Mouse (Mus musculus) midbrain, embryonic 16.5 days (tissue): Measurements from ENCODE around the gene Atp4b. TPM values are rescaled to one million over a fixed set of nuclear protein-coding genes. Genes with fewer than 3 reads are reported as not detected.
"Not testable (repeated sequence)": the region's sequence is repeated elsewhere in the genome, so short reads cannot be mapped to it uniquely, and the experiment has no call there.

ENCODE experiments used
- ATAC-seq: fragments of 200-750 bp; cut with Nextera tagmentation; 2 replicates; pipeline ENCODE4 v1.8.0; 2017; ENCODE audit warnings: moderate TSS enrichment
- H3K27ac ChIP-seq: fragments of 300-500 bp; sonication (generic); 2 replicates; pipeline ENCODE4 v1.5.1; 2014; ENCODE audit warnings: mild to moderate bottlenecking, low read length, mixed read lengths
- H3K27me3 ChIP-seq: fragments of 300-500 bp; sonication (generic); 2 replicates; pipeline ENCODE4 v1.6.1; 2014; ENCODE audit warnings: low read depth, low read length, mixed read lengths; ENCODE audit not compliant: control insufficient read depth, insufficient read depth
- H3K36me3 ChIP-seq: fragments of 300-500 bp; sonication (generic); 2 replicates; pipeline ENCODE4 v1.6.1; 2014; ENCODE audit warnings: mild to moderate bottlenecking, low read length, moderate library complexity, mixed read lengths; ENCODE audit not compliant: control insufficient read depth, insufficient read depth
- H3K4me1 ChIP-seq: fragments of 300-500 bp; sonication (generic); 2 replicates; pipeline ENCODE4 v1.6.1; 2014; ENCODE audit warnings: mild to moderate bottlenecking, low read length, mixed read lengths; ENCODE audit not compliant: control insufficient read depth, insufficient read depth
- H3K4me2 ChIP-seq: fragments of 300-500 bp; sonication (generic); 2 replicates; pipeline ENCODE4 v1.6.1; 2014; ENCODE audit warnings: mild to moderate bottlenecking, low read length, mixed read lengths
- H3K4me3 ChIP-seq: fragments of 300-500 bp; sonication (generic); 2 replicates; pipeline ENCODE4 v1.5.1; 2014; ENCODE audit warnings: low read depth, mild to moderate bottlenecking, low read length, moderate library complexity, mixed read lengths
- H3K9ac ChIP-seq: fragments of 300-500 bp; sonication (generic); 2 replicates; pipeline ENCODE4 v1.6.1; 2014; ENCODE audit warnings: low read depth, low read length, mixed read lengths
- H3K9me3 ChIP-seq: fragments of 300-500 bp; sonication (generic); replicated peaks from 2 replicates; pipeline ENCODE4 v1.6.1; 2014; ENCODE audit warnings: mild to moderate bottlenecking, low read length, mixed read lengths; ENCODE audit not compliant: control insufficient read depth, poor library complexity, severe bottlenecking
- WGBS: fragments of 180-500 bp; shearing (Covaris S2); extraction: QIAGEN DNeasy Blood & Tissue Kit; methylation state at CpG from one replicate; pipeline ENCODE4 v1.1.7; 2014; 5-methylcytosine and 5-hydroxymethylcytosine counted together
- polyA plus RNA-seq: library from polyadenylated mRNA; unstranded; fragments of >200 nt; fragmentation: Nextera tagmentation; extraction: Ambion mirVana; gene quantifications from 2 replicates; pipeline ENCODE4 v1.2.1, GENCODE M21; 2015

The Atp4b gene
- polyA plus RNA-seq, 1 experiment from 2014 or later, result not detected

DNA sequence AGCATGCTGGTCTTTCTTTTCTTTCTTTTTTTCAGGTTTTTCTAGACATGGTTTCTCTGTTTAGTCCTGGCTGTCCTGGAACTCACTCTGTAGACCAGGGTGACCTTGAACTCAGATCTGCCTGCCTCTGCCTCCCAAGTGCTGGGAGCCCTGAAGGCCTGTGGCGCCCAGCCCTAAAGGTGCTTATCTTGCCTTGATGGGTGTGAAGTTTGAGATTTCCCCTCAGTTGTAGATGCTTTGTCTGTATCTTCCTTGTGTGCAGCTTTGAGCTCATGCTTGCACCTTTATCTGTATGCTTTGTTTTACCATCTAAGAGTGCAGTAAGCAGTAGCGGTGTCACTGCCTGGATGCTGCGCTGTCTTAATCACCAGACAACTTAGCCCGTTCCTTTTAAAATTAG lies 53.5 kb downstream of the Atp4b start:
- peaks cover 31% of the 10 kb centered on the region for H3K36me3 ChIP-seq
- no peak for ATAC-seq
- 95% methylated on average over 4 of the region's 4 CpGs for WGBS

DNA sequence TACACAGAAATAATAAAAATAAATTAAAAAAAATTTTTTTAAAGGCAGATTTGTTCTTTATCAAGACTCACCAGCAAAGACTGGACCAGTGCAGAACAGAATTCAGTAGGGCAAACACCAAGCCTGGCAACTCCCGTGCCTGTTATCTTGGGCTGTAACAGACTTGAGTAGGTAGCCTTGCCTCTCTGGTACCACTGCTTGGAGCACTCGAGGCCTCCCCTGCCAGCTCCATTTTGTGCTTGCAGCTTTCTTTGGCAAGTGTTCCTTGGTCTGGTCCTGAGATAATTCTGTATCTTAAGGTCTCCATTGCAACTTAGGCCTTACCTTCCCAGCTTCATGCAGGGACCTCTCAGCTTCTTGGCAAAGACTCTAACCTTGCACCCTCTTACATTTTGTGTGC lies 54.3 kb downstream of the Atp4b start:
- Histone ChIP-seq H3K27me3 (no peaks in the 10 kb centered on the region), H3K36me3 (peaks cover 27% of the 10 kb centered on the region)
- no peak for ATAC-seq

More for the DNA sequence above, 53.5 kb downstream of the Atp4b start:
- Histone ChIP-seq H3K9me3 (no peaks in the 10 kb centered on the region), H3K4me1 (peaks cover 16% of the 10 kb centered on the region), H3K4me3 (no peak overlapping the region), H3K27ac (no peak overlapping the region), H3K27me3 (no peaks in the 10 kb centered on the region), H3K9ac (no peak overlapping the region), H3K4me2 (no peak overlapping the region)

DNA sequence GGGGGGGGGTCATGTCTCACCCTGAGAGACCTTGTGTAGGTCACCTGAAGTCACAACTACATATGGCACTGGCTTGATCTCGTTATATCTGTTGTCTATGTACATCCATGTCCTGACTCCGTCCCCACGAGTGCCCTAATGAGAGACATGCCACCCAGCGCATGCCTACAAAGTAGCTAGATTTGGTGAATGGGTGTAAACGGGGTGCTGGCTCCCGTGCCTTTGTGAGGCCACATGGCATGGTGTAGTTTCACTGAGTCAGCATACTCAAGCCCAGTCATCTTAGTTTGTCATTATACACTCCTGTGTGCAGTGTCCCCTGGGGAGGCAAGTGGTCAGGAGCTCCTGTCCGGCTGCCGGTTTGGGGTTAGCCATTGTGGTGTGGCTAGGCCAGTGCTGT lies 56.0 kb downstream of the Atp4b start:
- WGBS, result 83% methylated on average over 8 of the region's 8 CpGs
- Histone ChIP-seq H3K4me3 (no peak overlapping the region), H3K4me1 (peaks cover 16% of the 10 kb centered on the region), H3K36me3 (peaks cover 14% of the 10 kb centered on the region; the same call in 1 of the 2 replicates), H3K4me2 (no peak overlapping the region), H3K9ac (no peak overlapping the region), H3K27me3 (no peaks in the 10 kb centered on the region), H3K9me3 (no peaks in the 10 kb centered on the region), H3K27ac (no peak overlapping the region)
- no peak for ATAC-seq

More for the DNA sequence above, 54.3 kb downstream of the Atp4b start:
- Histone ChIP-seq H3K27ac (no peak overlapping the region), H3K4me2 (no peak overlapping the region), H3K9me3 (no peaks in the 10 kb centered on the region), H3K4me1 (peaks cover 16% of the 10 kb centered on the region), H3K9ac (no peak overlapping the region), H3K4me3 (no peak overlapping the region)
- WGBS, result 84% methylated on average over 2 of the region's 2 CpGs

DNA sequence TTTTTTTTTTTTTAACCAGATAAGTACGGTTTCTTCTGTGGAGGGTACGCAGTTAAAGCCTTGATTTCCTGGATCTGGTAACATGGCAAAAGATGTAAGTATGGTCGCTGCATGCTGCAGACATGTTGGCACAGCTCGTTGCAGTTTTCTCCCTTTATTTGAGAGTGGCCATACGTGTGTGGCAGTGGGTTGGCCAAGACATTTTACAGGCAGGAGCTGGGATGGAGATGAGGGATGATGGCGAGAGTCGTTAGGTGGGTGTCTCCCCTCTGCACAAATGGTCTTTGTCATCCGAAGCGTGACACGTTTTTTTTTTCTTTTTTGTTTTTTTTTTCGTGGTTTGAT lies 57.0 kb downstream of the Atp4b start:
- H3K4me1 ChIP-seq, result peaks cover 16% of the 10 kb centered on the region
- H3K27me3 ChIP-seq, result no peaks in the 10 kb centered on the region
- no peaks in the 10 kb centered on the region for H3K9me3 ChIP-seq
- peaks cover 8% of the 10 kb centered on the region; the same call in 1 of the 2 replicates for H3K36me3 ChIP-seq
- H3K9ac ChIP-seq, result peak overlapping the region; percentile 79
- 3% methylated on average over 11 of the region's 11 CpGs for WGBS
- H3K4me2 ChIP-seq, result peak overlapping the region; percentile 86
- ATAC-seq, result no peak
- peak overlapping the region; percentile 64 for H3K4me3 ChIP-seq
- H3K27ac ChIP-seq, result no peak overlapping the region

DNA sequence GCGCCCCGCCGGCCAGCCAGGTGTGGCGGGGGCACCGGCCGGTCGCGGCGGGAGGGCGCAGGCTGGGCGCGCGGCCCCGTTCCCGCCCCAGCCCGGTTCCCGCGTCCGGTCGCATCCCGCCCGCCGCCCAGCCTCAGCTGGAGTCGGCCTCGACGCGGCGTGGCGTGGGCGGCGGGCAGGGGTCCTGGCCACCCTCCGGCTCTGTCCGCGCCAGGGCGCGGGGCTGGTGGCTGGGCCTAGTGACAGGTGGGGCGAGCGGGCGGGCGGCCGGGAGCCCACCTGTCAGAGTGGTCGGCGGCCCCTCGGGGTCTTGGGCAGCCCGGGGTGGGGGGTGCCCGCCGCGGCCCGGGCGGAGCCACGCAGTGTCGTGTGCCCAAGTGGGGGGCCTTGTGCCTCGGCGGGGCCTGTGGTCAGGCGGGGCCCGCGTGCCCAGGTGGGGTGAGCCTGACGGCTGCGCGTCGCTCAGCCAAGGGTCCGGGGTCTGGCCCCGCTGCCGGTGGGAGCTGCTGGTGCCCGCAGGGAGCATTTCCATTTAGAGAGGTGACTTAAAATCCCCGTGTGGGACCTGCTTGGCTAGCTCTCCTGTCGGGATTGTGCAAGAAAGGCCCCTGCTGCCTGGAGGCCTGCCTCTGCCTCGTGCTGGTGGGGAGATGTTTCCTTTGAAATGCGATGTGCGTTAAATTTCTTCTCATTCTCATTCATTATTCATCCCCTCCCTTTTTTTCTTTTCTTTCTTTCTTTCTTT lies 57.6 kb downstream of the Atp4b start:
- H3K4me3 ChIP-seq, result peak overlapping the region; percentile 64
- H3K27me3 ChIP-seq, result no peaks in the 10 kb centered on the region
- H3K36me3 ChIP-seq, result peaks cover 8% of the 10 kb centered on the region; the same call in 1 of the 2 replicates
- ATAC-seq, result peak; percentile 64
- H3K4me2 ChIP-seq, result peak overlapping the region; percentile 86
- H3K27ac ChIP-seq, result peak overlapping the region; percentile 67
- H3K4me1 ChIP-seq, result peaks cover 16% of the 10 kb centered on the region
- H3K9ac ChIP-seq, result peak overlapping the region; percentile 79
- H3K9me3 ChIP-seq, result no peaks in the 10 kb centered on the region
- 0% methylated on average over 49 of the region's 70 CpGs for WGBS

DNA sequence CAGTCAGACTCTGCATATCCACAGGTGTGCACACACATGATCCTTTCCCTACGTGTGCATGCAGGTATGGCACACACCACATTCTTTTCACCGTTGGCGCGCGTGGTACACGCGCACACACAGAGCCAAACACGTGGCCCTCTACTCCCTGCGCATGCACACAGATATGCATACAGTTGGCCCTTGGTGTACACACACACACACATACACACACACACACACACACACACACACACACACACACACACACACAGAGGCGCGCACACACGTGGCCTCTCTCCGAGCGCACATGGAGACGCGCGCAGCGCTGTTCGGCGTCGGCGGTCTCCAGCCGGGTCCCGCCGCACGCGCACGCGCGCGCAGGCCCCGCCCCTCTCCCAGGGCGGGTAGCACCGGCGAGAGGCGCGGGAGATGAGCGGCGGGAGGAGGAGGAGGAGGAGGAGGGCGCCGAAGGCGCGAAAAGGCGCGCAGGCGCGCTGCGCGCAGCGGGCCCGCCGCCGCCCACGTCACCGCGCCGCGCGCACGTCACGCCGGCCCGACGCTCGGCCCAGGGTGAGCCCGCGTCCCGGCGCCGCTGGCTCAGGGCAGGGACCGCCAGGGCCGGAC lies 58.3 kb downstream of the Atp4b start, which contains the start of gene Tfdp1:
Gene Tfdp1 (plus strand): TSS at position 497 of the 606 bp plus-strand sequence.
- ATAC-seq, result peak; percentile 95

DNA sequence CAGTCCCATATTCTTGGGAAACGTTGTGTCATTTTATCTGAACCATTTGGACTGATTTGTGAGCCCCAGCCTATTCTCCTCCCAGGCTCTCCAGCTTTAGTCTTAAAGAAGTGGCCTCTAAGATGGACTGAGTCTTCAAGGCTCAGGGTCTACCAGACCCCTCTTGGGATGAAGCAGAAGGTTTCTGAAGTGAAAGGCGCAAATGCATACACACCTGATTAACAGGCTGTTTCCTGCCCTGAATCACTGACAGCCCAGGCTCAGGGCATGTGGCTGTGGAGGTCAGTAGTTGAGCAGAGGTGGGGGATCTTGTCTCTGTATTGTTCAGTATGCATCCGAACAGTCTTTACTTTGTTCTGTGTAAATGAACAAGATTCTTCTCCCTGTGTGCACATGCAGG lies 58.9 kb downstream of the Atp4b start:
- H3K9me3 ChIP-seq, result no peaks in the 10 kb centered on the region
- no peaks in the 10 kb centered on the region for H3K27me3 ChIP-seq
- no peak for ATAC-seq
- H3K9ac ChIP-seq, result peak overlapping the region; percentile 79; the same call in 1 of the 2 replicates
- 78% methylated on average over 3 of the region's 3 CpGs for WGBS
- peaks cover 16% of the 10 kb centered on the region for H3K4me1 ChIP-seq
- H3K4me2 ChIP-seq, result peak overlapping the region; percentile 86
- H3K27ac ChIP-seq, result peak overlapping the region; percentile 67
- peaks cover 4% of the 10 kb centered on the region; the same call in 1 of the 2 replicates for H3K36me3 ChIP-seq
- peak overlapping the region; percentile 64 for H3K4me3 ChIP-seq

More for the DNA sequence above, 58.3 kb downstream of the Atp4b start, which contains the start of gene Tfdp1:
- peak within 1 kb of the TSS; percentile 67 for H3K27ac ChIP-seq
- peak within 1 kb of the TSS; percentile 86 for H3K4me2 ChIP-seq
- H3K4me1 ChIP-seq, result peaks cover 16% of the 10 kb centered on the region
- H3K4me3 ChIP-seq, result peak within 1 kb of the TSS; percentile 64
- H3K36me3 ChIP-seq, result peaks cover 7% of the 10 kb centered on the region; the same call in 1 of the 2 replicates
- no peaks in the 10 kb centered on the region for H3K9me3 ChIP-seq
- no peaks in the 10 kb centered on the region for H3K27me3 ChIP-seq
- 1% methylated on average over 13 of the region's 72 CpGs for WGBS
- peak within 1 kb of the TSS; percentile 79 for H3K9ac ChIP-seq

DNA sequence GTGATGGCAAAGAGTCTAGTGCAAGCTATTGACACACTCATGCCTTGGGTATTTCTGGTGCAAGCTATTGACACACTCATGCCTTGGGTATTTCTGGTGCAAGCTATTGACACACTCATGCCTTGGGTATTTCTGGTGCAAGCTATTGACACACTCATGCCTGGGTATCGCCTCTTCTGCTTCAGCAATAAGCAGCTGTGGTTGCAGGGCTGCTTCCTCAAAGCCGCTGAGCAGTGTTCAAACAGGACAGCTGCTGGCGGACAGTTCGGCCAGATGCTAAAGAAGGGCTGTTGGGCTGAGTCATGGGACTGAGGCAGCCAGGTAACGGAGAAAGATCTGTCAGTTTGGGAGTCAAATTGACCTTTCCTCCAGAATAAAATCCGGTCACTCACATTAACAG lies 59.4 kb downstream of the Atp4b start:
- not testable (repeated sequence) for H3K27me3 ChIP-seq, H3K9ac ChIP-seq, H3K36me3 ChIP-seq, H3K9me3 ChIP-seq, ATAC-seq, H3K4me2 ChIP-seq, H3K4me3 ChIP-seq, H3K27ac ChIP-seq
- H3K4me1 ChIP-seq, result peaks cover 16% of the 10 kb centered on the region
- 94% methylated on average over 6 of the region's 6 CpGs for WGBS
